Mouse (Mus musculus) kidney, postnatal 25 days (tissue): Measurements from ENCODE around the gene Chchd6.

Experiments used
- DNase-seq, 2 experiments: peaks; one replicate each; pipeline ENCODE4 v3.0.0; 2021; ENCODE audit warnings: mixed read lengths in 2 of 2

Chchd6 gene

GRCm38 (mm10) chr6:89595018-89595776 is at the start of gene Chchd6:
Gene Chchd6 (minus strand): TSS chr6:89595652.
- DNase-seq: peak; percentile 96 to 97

GRCm38 (mm10) chr6:89644271-89645075 is 49.0 kb upstream of the Chchd6 start:
- peak; percentile 98 for DNase-seq

- DNase-seq: peak; percentile 96 to 97
Observed at GRCm38 (mm10) chr6:89643798-89644270, 48.4 kb upstream of the Chchd6 start, which contains the start of gene Txnrd3. Gene Txnrd3 (plus strand): TSS chr6:89643988.

GRCm38 (mm10) chr6:89639025-89639424 is 43.6 kb upstream of the Chchd6 start:
- peak; percentile 60 to 81 for DNase-seq

- DNase-seq: no peak
Observed at GRCm38 (mm10) chr6:89637977-89638376, 42.5 kb upstream of the Chchd6 start.

- no peak for DNase-seq
Observed at GRCm38 (mm10) chr6:89634400-89634799, 38.9 kb upstream of the Chchd6 start.

GRCm38 (mm10) chr6:89633115-89633514 is 37.7 kb upstream of the Chchd6 start:
- DNase-seq: peak; percentile 29 to 56

GRCm38 (mm10) chr6:89631809-89632562 is 36.5 kb upstream of the Chchd6 start:
- peak; percentile 91 to 92 for DNase-seq

GRCm38 (mm10) chr6:89628045-89628785 is 32.8 kb upstream of the Chchd6 start:
- no peak for DNase-seq

GRCm38 (mm10) chr6:89622647-89623046 is 27.2 kb upstream of the Chchd6 start:
- DNase-seq: no peak

- DNase-seq: peak; percentile 27 to 65
Observed at GRCm38 (mm10) chr6:89615373-89615755, 19.9 kb upstream of the Chchd6 start.

- DNase-seq: peak; percentile 79 to 85
Observed at GRCm38 (mm10) chr6:89614596-89615372, 19.3 kb upstream of the Chchd6 start.

- no peak for DNase-seq
Observed at GRCm38 (mm10) chr6:89614107-89614471, 18.6 kb upstream of the Chchd6 start.

GRCm38 (mm10) chr6:89613336-89614106 is 18.1 kb upstream of the Chchd6 start:
- no peak for DNase-seq

- peak in 1 of 2 experiments; percentile 51 for DNase-seq
Observed at GRCm38 (mm10) chr6:89607999-89608398, 12.5 kb upstream of the Chchd6 start.

- DNase-seq: no peak
Observed at GRCm38 (mm10) chr6:89606096-89606495, 10.6 kb upstream of the Chchd6 start.

- no peak for DNase-seq
Observed at GRCm38 (mm10) chr6:89596510-89596909, 1.1 kb upstream of the Chchd6 start.

- no peak for DNase-seq
Observed at GRCm38 (mm10) chr6:89595777-89596146, 310 bp upstream of the Chchd6 start.

GRCm38 (mm10) chr6:89592016-89592415 is 3.4 kb downstream of the Chchd6 start:
- no peak for DNase-seq

GRCm38 (mm10) chr6:89591531-89591930 is 3.9 kb downstream of the Chchd6 start:
- DNase-seq: no peak

- DNase-seq: no peak
Observed at GRCm38 (mm10) chr6:89585696-89586095, 9.8 kb downstream of the Chchd6 start.
